Mouse (Mus musculus) limb, embryonic 15.5 days (tissue): ENCODE results near the gene Shisa7. TPM values are rescaled to one million over a fixed set of nuclear protein-coding genes. Genes with fewer than 3 reads are reported as not detected.

Source experiments
- ATAC-seq: fragments of 200-750 bp; cut with Nextera tagmentation; 2 replicates; pipeline ENCODE4 v1.8.0; 2017; ENCODE audit warnings: low read depth, moderate TSS enrichment; ENCODE audit not compliant: insufficient number of reproducible peaks, low FRiP score, low TSS enrichment
- H3K27ac ChIP-seq: fragments of 300-500 bp; sonication (generic); 2 replicates; pipeline ENCODE4 v1.5.1; 2015; ENCODE audit warnings: moderate library complexity, mild to moderate bottlenecking, inconsistent platforms
- H3K27me3 ChIP-seq: fragments of 300-500 bp; sonication (generic); 2 replicates; pipeline ENCODE4 v1.6.1; 2015; ENCODE audit warnings: inconsistent platforms
- H3K36me3 ChIP-seq: fragments of 300-500 bp; sonication (generic); 2 replicates; pipeline ENCODE4 v1.6.1; 2015; ENCODE audit warnings: inconsistent platforms
- H3K4me1 ChIP-seq: fragments of 300-500 bp; sonication (generic); 2 replicates; pipeline ENCODE4 v1.6.1; 2015; ENCODE audit warnings: inconsistent platforms
- H3K4me2 ChIP-seq: fragments of 300-500 bp; sonication (generic); 2 replicates; pipeline ENCODE4 v1.6.1; 2015; ENCODE audit warnings: mild to moderate bottlenecking, inconsistent platforms
- H3K4me3 ChIP-seq: fragments of 300-500 bp; sonication (generic); 2 replicates; pipeline ENCODE4 v1.5.1; 2015; ENCODE audit warnings: mild to moderate bottlenecking, inconsistent platforms
- H3K9ac ChIP-seq: fragments of 300-500 bp; sonication (generic); 2 replicates; pipeline ENCODE4 v1.6.1; 2015; ENCODE audit warnings: inconsistent platforms
- H3K9me3 ChIP-seq: fragments of 300-500 bp; sonication (generic); 2 replicates; pipeline ENCODE4 v1.6.1; 2016; ENCODE audit warnings: inconsistent platforms
- WGBS: fragments of 180-500 bp; shearing (Covaris S2); methylation state at CpG from one replicate; pipeline ENCODE4 v1.1.7; 2015; 5-methylcytosine and 5-hydroxymethylcytosine counted together
- polyA plus RNA-seq: library from polyadenylated mRNA; unstranded; fragments of >200 nt; fragmentation: Nextera tagmentation; extraction: Ambion mirVana; gene quantifications from 2 replicates; pipeline ENCODE4 v1.2.1, GENCODE M21; 2015

Shisa7 gene
- polyA plus RNA-seq, 1 experiment from 2014 or later, result 0.32 TPM

- no peak for ATAC-seq
- no peak overlapping the region for H3K27ac ChIP-seq
- no peak overlapping the region for H3K4me2 ChIP-seq
- no peak overlapping the region for H3K4me3 ChIP-seq
- H3K9me3 ChIP-seq, result no peaks in the 10 kb centered on the region
- H3K36me3 ChIP-seq, result no peaks in the 10 kb centered on the region
- H3K27me3 ChIP-seq, result peaks cover 70% of the 10 kb centered on the region
- no peak overlapping the region for H3K9ac ChIP-seq
- H3K4me1 ChIP-seq, result peaks cover 22% of the 10 kb centered on the region
- 47% methylated on average over 10 of the region's 10 CpGs for WGBS
These were observed 68.4 kb downstream of the Shisa7 start for GRCm38 (mm10) chr7:4776131-4776530.

Other genes with a start within 250 kb of the Shisa7 start
- not detected in 2 replicates for gene Ptprh, start 240.7 kb downstream of the Shisa7 start, polyA plus RNA-seq
- gene Tmem86b, start 213.3 kb downstream of the Shisa7 start, polyA plus RNA-seq, result 0.52 and 0.99 TPM in 2 replicates
- gene Ppp6r1, start 185.7 kb downstream of the Shisa7 start, polyA plus RNA-seq, result 6.4 and 7.0 TPM in 2 replicates
- gene Hspbp1, start 159.6 kb downstream of the Shisa7 start, polyA plus RNA-seq, result 81.3 and 85.8 TPM in 2 replicates
- gene Brsk1, start 154.1 kb downstream of the Shisa7 start, polyA plus RNA-seq, result 1.00 and 1.2 TPM in 2 replicates
- gene Tmem150b, start 119.4 kb downstream of the Shisa7 start, polyA plus RNA-seq, result 0.22 and 0.29 TPM in 2 replicates
- gene Kmt5c, start 104.6 kb downstream of the Shisa7 start, polyA plus RNA-seq, result 46.2 and 50.0 TPM in 2 replicates
- gene Cox6b2, start 91.6 kb downstream of the Shisa7 start, polyA plus RNA-seq, result 44.4 and 51.0 TPM in 2 replicates
- gene Fam71e2, start 73.4 kb downstream of the Shisa7 start, polyA plus RNA-seq, result not detected in 2 replicates
- gene Il11, start 61.8 kb downstream of the Shisa7 start, polyA plus RNA-seq, result 0.49 and 0.63 TPM in 2 replicates
- 0.38 and 0.68 TPM in 2 replicates for gene Tmem190, start 61.8 kb downstream of the Shisa7 start, polyA plus RNA-seq
- 14.1 and 15.7 TPM in 2 replicates for gene Tmem238, start 55.0 kb downstream of the Shisa7 start, polyA plus RNA-seq
- 298 and 362 TPM in 2 replicates for gene Rpl28, start 51.8 kb downstream of the Shisa7 start, polyA plus RNA-seq
- gene Ube2s, start 32.1 kb downstream of the Shisa7 start, polyA plus RNA-seq, result 270 and 282 TPM in 2 replicates
- 12.7 and 12.9 TPM in 2 replicates for gene Isoc2b, start 25.6 kb upstream of the Shisa7 start, polyA plus RNA-seq
- gene Isoc2a, start 32.5 kb upstream of the Shisa7 start, polyA plus RNA-seq, result 0.86 and 1.0 TPM in 2 replicates
- gene Gm36210, start 61.8 kb upstream of the Shisa7 start, polyA plus RNA-seq, result 0.17 TPM in 1 of 2 replicates, not detected in the other
- gene Zfp628, start 70.5 kb upstream of the Shisa7 start, polyA plus RNA-seq, result 3.4 TPM in 2 replicates
- 2.5 and 3.7 TPM in 2 replicates for gene Nat14, start 77.3 kb upstream of the Shisa7 start, polyA plus RNA-seq
- 15.6 and 21.9 TPM in 2 replicates for gene Ssc5d, start 81.1 kb upstream of the Shisa7 start, polyA plus RNA-seq
- gene Sbk2, start 119.7 kb upstream of the Shisa7 start, polyA plus RNA-seq, result 0.73 and 0.74 TPM in 2 replicates
- gene Sbk3, start 126.5 kb upstream of the Shisa7 start, polyA plus RNA-seq, result not detected in 2 replicates
- 25.4 and 29.1 TPM in 2 replicates for gene Zfp579, start 151.5 kb upstream of the Shisa7 start, polyA plus RNA-seq
- gene Zfp524, start 169.7 kb upstream of the Shisa7 start, polyA plus RNA-seq, result 14.5 and 15.0 TPM in 2 replicates
- 37.7 and 38.6 TPM in 2 replicates for gene Fiz1, start 170.0 kb upstream of the Shisa7 start, polyA plus RNA-seq
- 1.7 TPM in 1 of 2 replicates, not detected in the other for gene Gm44973, start 170.8 kb upstream of the Shisa7 start, polyA plus RNA-seq
- gene Zfp865, start 175.7 kb upstream of the Shisa7 start, polyA plus RNA-seq, result 4.9 and 6.3 TPM in 2 replicates
- gene Ccdc106, start 175.9 kb upstream of the Shisa7 start, polyA plus RNA-seq, result 31.0 and 37.3 TPM in 2 replicates
- gene 4632433K11Rik, start 189.4 kb upstream of the Shisa7 start, polyA plus RNA-seq, result not detected in 2 replicates
- 5.9 and 7.1 TPM in 2 replicates for gene Zfp784, start 193.8 kb upstream of the Shisa7 start, polyA plus RNA-seq
- 32.0 and 33.8 TPM in 2 replicates for gene Zfp580, start 206.8 kb upstream of the Shisa7 start, polyA plus RNA-seq
- gene U2af2, start 217.4 kb upstream of the Shisa7 start, polyA plus RNA-seq, result 103 and 117 TPM in 2 replicates
- 59.8 and 63.0 TPM in 2 replicates for gene Epn1, start 235.5 kb upstream of the Shisa7 start, polyA plus RNA-seq